Mouse (Mus musculus): ENCODE measurements at regions not wholly inside any gene's neighbourhood (a gene's known extent, or its start where the extent isn't known, plus 50 kb on each side); places are given as distances from the start of the nearest gene placed in this dataset.

DNA sequence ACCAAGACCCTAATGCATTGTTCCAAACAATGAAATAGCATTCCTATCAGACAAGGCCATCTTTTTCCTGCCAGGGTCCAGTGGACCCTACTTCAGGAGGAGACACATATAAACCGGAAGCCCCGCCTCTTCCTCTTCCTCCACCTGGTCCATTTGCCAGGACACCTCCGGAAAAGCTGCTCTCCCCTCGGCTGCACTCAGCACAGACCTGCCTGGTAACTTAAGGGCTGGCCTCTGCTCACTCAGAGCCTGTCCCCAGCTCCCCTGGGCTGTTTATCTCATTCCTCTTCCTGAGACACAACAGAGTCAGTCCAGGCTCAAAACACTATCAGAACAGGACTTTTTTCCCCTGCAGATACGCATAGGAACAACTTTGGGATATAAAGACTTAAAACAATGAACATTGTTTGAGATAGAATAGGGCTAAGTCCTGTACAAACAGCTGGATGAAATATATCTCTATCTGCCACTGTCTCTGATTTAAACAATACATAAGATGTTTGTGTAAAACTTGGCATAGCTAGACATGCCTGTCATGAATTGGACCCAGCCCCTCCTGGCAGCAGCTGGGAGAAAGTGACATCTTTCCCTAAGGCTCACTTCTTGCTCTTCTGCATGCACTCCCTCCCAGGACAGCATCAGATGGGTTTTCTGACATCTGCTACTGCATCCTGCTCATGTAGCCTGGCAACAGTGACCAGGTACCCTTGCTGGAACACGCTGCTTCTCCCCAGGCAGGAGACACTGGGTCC is 119.6 kb downstream of the Lrrc30 start:
- TF ChIP-seq CTCF (IDR thresholded peaks at IDR 0.05; ENCODE audit: control insufficient read depth, insufficient read depth, insufficient replicate concordance, low read depth, low read length) (no peak), POLR2A (IDR thresholded peaks at IDR 0.05; ENCODE audit: control insufficient read depth, low read depth, low read length) (no peak)
